Mouse (Mus musculus) 416B (cell line): ENCODE measurements around the gene Dydc1.
A peak's percentile ranks its signal among the peaks of the same experiment; 100 is the strongest.

Experiments used
- DNase-seq: peaks from one replicate; pipeline ENCODE4 v3.0.0; 2011; ENCODE audit warnings: low read depth

The Dydc1 gene

DNA sequence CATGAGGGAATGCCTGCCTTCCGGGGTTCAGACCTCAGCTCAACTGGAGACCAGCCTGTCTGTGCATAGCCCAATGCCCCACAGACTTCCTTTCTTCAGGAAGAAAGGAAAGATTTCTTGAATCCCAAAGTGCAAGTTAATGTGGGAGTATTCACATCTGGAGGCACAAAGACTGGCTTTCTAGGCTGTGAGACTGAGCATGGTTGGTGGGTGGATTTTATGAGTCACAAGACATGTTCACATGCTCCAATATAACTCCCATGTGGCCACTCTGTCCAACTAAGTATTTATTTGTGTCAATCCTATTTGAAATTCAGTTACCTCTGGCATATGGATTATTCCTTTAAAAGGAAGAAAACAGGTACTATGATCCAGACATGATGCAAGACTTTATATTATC is 26.0 kb downstream of the Dydc1 start:
- no peak for DNase-seq

DNA sequence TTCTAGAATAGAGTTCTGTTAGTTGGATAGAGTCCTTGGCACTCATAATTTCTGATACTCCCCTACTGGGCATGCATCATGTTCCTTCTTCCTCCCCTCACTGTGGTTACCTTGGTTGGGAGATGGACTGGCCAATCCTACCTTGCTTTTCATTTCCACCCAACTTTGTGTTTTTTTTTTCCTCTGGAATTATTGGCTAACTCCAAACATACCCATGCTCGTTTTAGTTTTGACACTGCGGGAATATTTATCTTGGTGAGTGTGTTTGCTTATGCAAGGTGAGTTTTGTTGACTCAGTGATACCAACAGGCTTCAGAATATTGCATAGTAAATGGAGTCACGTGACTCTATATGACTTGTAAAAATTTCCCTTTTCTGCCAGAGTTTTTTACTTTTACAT is 28.0 kb downstream of the Dydc1 start:
- no peak for DNase-seq

DNA sequence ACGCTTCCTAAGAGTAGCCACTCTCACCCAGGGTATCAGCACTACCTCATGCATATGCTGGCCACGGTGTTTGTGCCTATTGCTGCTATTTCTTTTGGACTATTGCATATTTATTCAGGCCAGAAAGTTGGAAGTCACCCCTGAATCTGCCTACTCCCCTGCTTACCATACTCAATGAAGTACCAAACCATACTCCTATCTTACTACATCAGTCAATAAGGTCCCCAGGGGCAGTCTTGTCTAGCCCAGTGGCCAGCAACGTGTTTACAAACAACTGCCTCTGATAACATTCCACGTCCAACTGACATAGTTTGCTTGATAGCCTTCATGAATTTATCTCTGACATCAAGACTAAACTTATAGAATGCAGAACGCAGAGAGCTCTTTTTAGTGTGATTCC is 28.5 kb downstream of the Dydc1 start:
- DNase-seq, result no peak

DNA sequence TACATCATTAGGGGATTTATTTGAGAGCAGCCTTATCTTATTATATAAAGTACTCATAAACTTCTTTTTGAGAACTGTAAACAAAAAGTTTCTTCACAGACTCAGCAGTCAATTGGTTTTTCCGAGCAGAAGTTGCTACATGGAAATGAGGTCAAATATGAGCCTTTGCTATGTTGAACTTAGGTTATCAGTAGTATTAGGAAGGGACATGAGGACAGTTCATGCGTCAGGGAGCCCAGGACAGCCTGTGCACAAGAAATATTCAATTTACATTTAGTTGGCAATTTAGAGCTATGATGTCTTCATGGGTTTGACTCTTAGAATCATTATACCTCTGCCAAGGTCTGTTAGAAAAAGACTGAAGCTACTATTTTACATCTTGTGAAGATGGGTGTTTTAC is 29.6 kb downstream of the Dydc1 start:
- no peak for DNase-seq

DNA sequence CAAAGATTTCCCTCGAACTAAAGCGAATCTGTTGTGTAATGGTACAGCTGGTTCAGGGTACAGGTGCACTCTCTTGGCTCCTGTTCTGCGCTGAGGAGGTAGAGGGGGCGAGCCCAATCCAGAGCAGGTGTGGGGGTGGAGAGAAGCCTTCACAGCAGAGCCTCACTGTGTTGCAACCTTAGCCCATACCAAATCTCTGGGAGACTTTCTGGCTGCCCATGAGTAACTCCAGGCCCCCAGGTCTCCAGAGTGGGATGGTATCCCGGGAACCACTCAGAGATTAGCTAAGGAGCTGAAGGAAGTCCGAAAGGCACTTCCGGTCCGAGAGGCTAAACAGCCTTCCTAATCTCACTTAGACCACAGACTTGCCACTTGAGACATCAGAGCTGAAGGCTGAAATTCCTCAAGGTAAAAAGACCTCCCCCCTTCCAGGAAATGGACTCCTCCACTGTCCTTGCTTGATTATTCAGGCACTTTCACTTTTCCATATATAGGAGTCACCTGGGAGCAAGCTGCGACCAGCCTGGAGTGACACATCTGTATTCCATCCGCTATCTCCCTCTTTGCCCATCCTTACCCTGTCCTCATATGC is 32.2 kb downstream of the Dydc1 start, which contains the start of gene Mat1a:
Gene Mat1a, plus strand, starts transcription at position 183 of the 592 bp plus-strand sequence.
- no peak for DNase-seq

DNA sequence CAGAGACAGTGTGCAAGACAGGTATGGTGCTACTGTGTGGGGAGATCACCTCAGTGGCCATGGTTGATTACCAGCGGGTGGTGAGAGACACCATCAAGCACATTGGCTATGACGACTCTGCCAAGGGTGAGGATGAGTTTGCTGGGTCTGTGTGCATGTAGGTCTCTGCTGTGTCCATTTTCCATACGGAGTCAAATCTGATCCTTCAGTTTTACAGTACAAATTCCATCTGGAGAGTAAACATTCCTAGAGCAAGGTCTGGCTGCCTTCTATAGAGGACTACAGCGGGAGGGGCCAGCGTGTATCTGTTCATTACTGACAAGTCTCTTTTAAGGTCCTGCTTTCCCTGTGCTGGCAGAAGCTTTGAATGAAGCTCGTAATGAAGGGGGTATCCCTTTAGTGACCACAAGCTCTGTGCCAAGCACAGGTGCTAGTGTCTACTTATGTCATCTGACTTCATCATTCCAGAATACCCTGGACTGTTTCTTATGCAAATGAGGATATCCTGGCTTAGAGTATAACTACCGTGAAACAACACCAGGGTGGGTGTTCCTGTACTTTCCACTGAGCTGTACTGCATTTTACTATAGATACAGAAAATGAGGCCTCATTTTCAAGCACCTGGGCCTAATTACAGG is 38.4 kb downstream of the Dydc1 start:
- no peak for DNase-seq

DNA sequence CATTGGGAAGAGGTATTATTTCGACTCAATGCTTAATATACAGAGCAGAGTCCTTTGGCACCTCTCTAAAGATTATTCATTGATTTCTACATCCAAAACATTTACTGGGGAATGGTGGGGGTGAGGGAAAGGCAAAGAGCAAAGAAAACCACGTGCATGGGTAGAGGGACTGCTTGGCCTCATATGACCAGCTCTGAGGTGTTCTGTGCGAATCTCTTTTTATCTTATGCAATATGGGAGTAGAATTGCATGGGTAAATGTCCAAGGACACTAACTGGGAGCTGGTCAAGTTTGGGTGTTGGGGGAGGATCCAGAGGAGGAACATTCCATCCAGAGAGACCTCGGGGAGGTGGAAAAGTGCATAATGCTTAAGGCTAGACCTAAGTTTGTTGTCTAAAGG is 40.2 kb downstream of the Dydc1 start:
- DNase-seq, result no peak

DNA sequence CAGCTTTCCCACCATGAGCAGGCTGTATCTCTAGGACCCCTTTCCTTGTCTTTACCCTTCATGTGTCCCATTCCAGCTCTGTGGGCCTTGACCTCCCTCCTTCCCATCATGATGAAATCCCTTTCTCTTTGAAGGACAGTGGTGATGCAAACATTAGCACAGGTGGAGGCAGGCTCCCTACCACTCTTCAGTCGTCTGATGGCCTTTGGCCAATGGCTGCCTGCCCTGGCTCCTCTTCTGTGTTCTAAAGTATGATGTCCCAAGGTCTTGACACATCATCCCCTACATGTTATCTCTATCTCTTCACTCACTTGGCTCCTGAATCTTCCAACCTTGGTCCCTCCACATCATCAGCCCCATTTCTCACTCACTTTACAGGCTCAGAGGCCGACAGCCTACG is 43.6 kb downstream of the Dydc1 start:
- no peak for DNase-seq

DNA sequence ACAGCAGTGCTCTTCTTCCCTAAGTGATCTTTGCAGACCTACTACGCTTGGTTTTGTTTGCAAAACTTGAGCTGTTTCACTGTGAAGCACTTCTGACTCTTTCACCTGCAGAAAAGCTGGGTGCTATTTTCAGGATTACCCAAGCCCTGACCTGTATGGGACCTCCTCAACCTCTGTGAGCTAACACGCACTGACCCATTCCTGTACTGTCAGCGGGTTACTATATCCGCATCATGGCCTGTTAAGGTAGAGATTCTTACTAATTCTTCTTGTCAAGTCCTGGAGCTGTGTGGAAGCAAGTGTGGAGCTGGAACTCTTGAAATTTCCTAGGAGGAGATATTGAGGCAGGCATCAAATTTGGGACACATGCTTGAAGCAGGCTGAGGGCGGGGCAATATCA is 52.0 kb downstream of the Dydc1 start:
- DNase-seq, result no peak

DNA sequence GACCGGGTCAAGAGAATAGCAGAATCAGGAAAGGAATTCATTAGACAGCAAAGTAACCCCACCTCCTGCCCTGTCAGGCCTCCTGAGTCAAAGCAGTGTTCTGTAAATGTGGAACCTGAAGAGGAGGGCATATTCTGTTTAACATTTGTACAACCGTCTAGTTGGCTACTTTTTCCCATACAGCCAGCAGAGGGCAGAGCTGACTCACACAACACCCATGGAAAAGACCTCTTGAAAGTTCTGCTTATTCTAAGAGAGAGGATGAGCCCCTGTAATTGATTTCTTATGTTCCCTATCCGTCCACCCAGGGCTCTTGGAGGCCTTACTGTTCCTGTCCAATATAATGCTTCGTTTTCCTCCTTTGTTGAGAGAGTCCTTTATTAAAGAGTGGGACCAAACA is 55.3 kb downstream of the Dydc1 start:
- DNase-seq, result peak; percentile 44

DNA sequence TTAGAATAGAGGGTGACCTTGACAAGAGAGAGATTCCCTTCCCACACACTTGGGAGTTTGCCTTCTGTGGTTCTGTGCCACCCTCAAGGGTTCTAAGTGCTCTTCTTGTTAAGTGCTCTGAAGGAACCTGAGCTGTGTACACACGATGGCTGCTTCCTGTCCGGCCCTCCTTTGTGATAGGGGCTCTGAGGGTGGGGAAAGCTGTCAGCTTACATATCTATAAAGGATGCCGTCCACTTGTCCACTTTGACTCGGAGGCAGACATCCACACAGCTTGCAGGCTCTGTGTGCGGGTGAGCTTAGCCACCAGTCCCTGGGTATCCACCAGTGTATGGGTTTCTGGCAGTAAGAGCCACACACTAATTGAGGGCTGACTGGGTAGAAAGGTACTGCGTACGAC is 58.8 kb downstream of the Dydc1 start, which contains the start of gene Sftpa1:
Gene Sftpa1, plus strand, starts transcription at position 243 of the 400 bp plus-strand sequence.
- no peak for DNase-seq

DNA sequence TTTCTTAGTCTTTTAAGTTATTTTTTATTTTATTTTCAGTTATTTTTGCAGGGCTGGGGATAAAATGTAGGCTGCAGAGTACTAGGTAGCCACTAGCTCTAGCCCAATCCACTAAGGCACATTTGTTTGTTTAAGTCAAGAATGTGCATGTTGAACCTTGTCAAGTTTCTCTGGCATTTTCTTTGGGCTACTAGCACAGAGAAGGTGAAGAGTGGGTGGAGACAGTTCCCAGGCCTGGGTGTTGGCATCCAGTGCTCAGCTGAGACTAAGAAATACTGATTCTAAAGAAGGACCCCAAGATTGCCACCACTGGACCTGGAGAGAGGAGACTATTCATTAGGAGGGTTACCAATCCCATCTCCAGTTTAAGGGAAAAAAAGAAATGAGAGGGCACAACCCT is 64.3 kb downstream of the Dydc1 start:
- no peak for DNase-seq

DNA sequence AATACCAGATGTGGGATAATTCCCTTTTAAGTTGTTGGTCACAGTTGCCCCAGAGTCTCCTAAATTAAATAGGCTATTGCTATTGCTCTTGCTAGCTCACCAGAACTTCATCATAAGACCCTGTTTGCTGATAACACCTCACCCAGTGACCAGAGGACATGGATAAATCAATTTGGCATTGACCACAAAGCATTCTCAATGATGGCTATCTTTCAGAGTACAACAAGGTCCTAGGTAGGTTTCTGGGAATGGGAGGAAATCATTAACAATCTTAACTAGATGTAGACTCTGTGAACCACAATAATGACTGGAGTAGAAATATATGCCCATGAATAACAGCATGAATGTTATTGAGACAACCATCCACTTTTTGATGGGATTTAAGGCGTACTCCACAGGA is 68.0 kb downstream of the Dydc1 start:
- DNase-seq, result no peak
